Mouse (Mus musculus) midbrain, embryonic 13.5 days (tissue): ENCODE measurements around the gene Gm10337. TPM values are rescaled to one million over a fixed set of nuclear protein-coding genes. Genes with fewer than 3 reads are reported as not detected.

ENCODE experiments used
- ATAC-seq: fragments of 200-750 bp; cut with Nextera tagmentation; 2 replicates; pipeline ENCODE4 v1.8.0; 2017; ENCODE audit warnings: mild to moderate bottlenecking, moderate TSS enrichment, moderate library complexity
- H3K27ac ChIP-seq: fragments of 300-500 bp; sonication (generic); 2 replicates; pipeline ENCODE4 v1.5.1; 2015; ENCODE audit warnings: inconsistent platforms, mild to moderate bottlenecking, moderate library complexity
- H3K27me3 ChIP-seq: fragments of 300-500 bp; sonication (generic); 2 replicates; pipeline ENCODE4 v1.6.1; 2015; ENCODE audit warnings: mild to moderate bottlenecking, inconsistent platforms
- H3K36me3 ChIP-seq: fragments of 300-500 bp; sonication (generic); 2 replicates; pipeline ENCODE4 v1.6.1; 2015; ENCODE audit warnings: mild to moderate bottlenecking, inconsistent platforms
- H3K4me1 ChIP-seq: fragments of 300-500 bp; sonication (generic); replicated peaks from 2 replicates; pipeline ENCODE4 v1.6.1; 2015; ENCODE audit warnings: inconsistent platforms
- H3K4me2 ChIP-seq: fragments of 300-500 bp; sonication (generic); replicated peaks from 2 replicates; pipeline ENCODE4 v1.6.1; 2015; ENCODE audit warnings: moderate library complexity, mild to moderate bottlenecking, inconsistent platforms
- H3K4me3 ChIP-seq: fragments of 300-500 bp; sonication (generic); replicated peaks from 2 replicates; pipeline ENCODE4 v1.5.1; 2015; ENCODE audit warnings: mild to moderate bottlenecking, inconsistent platforms
- H3K9ac ChIP-seq: fragments of 300-500 bp; sonication (generic); replicated peaks from 2 replicates; pipeline ENCODE4 v1.6.1; 2015; ENCODE audit warnings: mild to moderate bottlenecking, inconsistent platforms
- H3K9me3 ChIP-seq: fragments of 300-500 bp; sonication (generic); 2 replicates; pipeline ENCODE4 v1.6.1; 2016; ENCODE audit warnings: mild to moderate bottlenecking, inconsistent platforms
- WGBS: fragments of 180-500 bp; shearing (Covaris S2); methylation state at CpG from one replicate; pipeline ENCODE4 v1.1.7; 2015; 5-methylcytosine and 5-hydroxymethylcytosine counted together
- polyA plus RNA-seq: library from polyadenylated mRNA; unstranded; fragments of >200 nt; fragmentation: Nextera tagmentation; extraction: Ambion mirVana; gene quantifications from 2 replicates; pipeline ENCODE4 v1.2.1, GENCODE M21; 2015

The Gm10337 gene
- polyA plus RNA-seq, 1 experiment from 2014 or later = 4.5 TPM

DNA sequence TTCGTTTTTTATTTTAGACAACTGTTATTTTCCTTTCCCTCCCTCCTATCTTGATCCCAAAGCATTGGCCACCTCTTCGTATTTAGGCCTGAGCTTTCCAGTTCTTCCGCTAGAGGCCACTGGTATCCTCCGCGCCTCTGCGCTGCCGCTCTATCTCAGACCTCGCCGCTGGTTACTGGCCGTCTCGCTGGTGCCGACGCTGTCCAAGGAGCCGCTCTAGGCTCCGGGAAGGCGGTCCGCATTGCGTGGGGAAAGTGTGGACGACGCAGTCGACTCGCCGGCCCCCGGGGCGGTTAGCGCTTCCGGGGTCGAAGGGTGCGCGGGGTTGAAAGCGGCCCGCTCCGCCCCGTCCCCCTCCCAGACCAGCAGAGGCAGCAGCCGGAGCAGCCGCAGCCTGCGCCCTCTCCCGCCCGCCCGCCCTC, 33.3 kb upstream of the Gm10337 start, which contains the start of gene Pcbp2:
TSS of gene Pcbp2 (plus strand) at position 357 of the 422 bp plus-strand sequence.
- H3K36me3 ChIP-seq = peaks cover 16% of the 10 kb centered on the region
- no peaks in the 10 kb centered on the region for H3K27me3 ChIP-seq
- peak; percentile 100 for ATAC-seq
- peaks cover 21% of the 10 kb centered on the region for H3K4me1 ChIP-seq
- H3K27ac ChIP-seq = peak within 1 kb of the TSS; percentile 97
- H3K4me2 ChIP-seq = peak within 1 kb of the TSS; percentile 71
- peak within 1 kb of the TSS; percentile 85 for H3K4me3 ChIP-seq
- WGBS = under 1% methylated on average over 29 of the region's 40 CpGs
- H3K9ac ChIP-seq = peak within 1 kb of the TSS; percentile 92
- no peaks in the 10 kb centered on the region for H3K9me3 ChIP-seq

DNA sequence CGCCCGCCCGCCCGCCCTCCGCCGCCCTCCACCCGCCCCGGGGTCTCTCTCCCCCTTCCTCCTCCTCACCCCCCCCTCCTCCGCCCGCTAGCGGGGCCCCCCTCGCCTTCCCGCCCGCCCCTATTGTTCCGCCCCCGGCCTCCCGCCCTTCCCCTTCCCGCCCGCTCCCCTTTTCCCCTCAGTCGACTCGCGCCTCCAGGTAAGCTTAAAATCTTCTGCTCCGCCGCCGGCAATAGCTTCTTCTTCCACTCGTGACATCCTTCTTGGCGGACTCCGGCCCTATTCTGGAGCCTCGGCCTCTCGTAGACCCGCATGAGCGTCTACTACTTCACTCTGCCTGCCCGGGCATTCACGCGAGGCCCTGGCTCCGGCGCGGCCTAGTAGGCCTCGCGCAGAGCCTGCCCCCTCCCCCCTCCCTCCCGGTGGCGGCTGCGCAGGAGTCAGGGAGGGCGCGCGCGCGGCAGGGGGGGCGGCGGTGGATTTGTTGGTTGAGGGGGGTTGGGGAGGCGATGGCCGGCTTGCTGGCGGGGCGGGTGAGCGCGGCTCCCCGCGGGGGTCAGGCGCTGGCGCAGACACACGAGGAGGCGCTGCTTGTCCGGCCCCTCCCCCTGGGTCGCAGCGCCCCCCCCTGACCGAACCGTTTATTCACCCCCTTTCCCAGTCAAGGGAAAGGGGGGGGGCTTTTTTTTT, 32.8 kb upstream of the Gm10337 start:
- under 1% methylated on average over 36 of the region's 67 CpGs for WGBS

DNA sequence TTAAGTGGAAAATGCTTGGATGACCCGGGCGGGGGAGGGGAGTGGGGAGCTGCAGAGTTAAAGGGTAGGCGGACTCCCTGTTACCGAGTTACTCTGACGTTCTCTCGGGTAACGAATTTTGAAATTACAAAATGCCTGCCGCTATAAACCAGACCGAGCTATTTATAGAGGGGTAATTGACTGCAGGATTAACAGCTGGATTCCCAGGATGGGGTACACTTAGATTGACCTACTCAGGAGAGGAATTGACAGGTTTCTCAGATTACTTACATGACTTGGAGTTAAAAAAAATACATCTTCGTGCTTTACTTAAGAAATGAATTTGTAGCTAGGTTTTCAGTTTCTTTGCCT, 32.3 kb upstream of the Gm10337 start:
- Histone ChIP-seq H3K36me3 (peaks cover 27% of the 10 kb centered on the region), H3K4me3 (peak overlapping the region; percentile 85), H3K4me1 (peaks cover 21% of the 10 kb centered on the region), H3K9me3 (no peaks in the 10 kb centered on the region), H3K4me2 (peak overlapping the region; percentile 71), H3K27me3 (no peaks in the 10 kb centered on the region), H3K27ac (peak overlapping the region; percentile 97), H3K9ac (peak overlapping the region; percentile 92)
- ATAC-seq = no peak
- WGBS = under 1% methylated on average over 10 of the region's 10 CpGs

More for the DNA sequence above, 32.8 kb upstream of the Gm10337 start:
- peaks cover 21% of the 10 kb centered on the region for H3K4me1 ChIP-seq
- peak overlapping the region; percentile 85 for H3K4me3 ChIP-seq
- peak; percentile 71 for ATAC-seq
- H3K27me3 ChIP-seq = no peaks in the 10 kb centered on the region
- H3K36me3 ChIP-seq = peaks cover 22% of the 10 kb centered on the region
- H3K9me3 ChIP-seq = no peaks in the 10 kb centered on the region
- peak overlapping the region; percentile 71 for H3K4me2 ChIP-seq
- H3K27ac ChIP-seq = peak overlapping the region; percentile 97
- H3K9ac ChIP-seq = peak overlapping the region; percentile 92

DNA sequence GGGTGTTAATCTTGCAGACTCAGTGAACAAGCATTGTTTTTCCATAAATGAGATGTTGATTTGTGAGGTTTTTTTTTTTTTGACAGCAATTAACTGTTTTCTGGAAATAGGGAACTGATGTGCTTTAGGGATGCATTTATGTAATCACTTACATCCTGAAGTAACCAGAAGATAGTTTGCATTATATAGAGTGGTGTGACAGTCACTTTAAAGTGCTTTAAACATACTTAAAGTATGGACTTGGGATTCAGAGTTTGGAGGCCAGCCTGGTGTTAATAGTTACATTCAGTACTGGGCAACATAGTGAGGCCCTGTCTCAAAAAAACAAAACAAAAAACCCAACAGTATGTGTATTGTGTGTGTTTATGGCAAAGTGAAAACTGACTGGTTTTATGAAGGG, 31.8 kb upstream of the Gm10337 start:
- peak overlapping the region; percentile 92 for H3K9ac ChIP-seq
- peaks cover 30% of the 10 kb centered on the region for H3K36me3 ChIP-seq
- peak overlapping the region; percentile 71 for H3K4me2 ChIP-seq
- no peaks in the 10 kb centered on the region for H3K9me3 ChIP-seq
- peaks cover 21% of the 10 kb centered on the region for H3K4me1 ChIP-seq
- ATAC-seq = no peak
- H3K27me3 ChIP-seq = no peaks in the 10 kb centered on the region
- H3K4me3 ChIP-seq = peak overlapping the region; percentile 85
- H3K27ac ChIP-seq = no peak overlapping the region

DNA sequence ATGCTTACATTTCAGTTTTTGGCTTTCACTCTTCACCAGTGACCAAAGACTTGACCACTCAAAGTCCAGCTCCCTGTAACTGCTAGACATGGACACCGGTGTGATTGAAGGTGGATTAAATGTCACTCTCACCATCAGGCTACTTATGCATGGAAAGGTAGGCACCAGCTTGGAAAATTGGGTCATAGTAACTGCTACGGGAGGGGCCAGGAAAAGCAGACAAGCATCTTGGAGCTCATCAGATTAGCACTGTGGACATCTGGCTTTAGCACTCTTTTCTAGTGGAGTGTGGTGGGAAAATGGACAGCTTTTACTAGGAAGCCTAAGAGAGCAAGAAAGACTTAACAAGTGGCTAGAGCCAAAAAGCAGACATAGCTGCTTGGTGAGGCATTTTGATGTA, 30.3 kb upstream of the Gm10337 start:
- Histone ChIP-seq H3K4me1 (peaks cover 21% of the 10 kb centered on the region), H3K4me2 (peak overlapping the region; percentile 17; the same call in 1 of the 2 replicates), H3K36me3 (peaks cover 44% of the 10 kb centered on the region), H3K27ac (no peak overlapping the region), H3K9me3 (no peaks in the 10 kb centered on the region), H3K27me3 (no peaks in the 10 kb centered on the region), H3K4me3 (no peak overlapping the region), H3K9ac (no peak overlapping the region)
- no peak for ATAC-seq
- WGBS = 58% methylated on average over 2 of the region's 2 CpGs

DNA sequence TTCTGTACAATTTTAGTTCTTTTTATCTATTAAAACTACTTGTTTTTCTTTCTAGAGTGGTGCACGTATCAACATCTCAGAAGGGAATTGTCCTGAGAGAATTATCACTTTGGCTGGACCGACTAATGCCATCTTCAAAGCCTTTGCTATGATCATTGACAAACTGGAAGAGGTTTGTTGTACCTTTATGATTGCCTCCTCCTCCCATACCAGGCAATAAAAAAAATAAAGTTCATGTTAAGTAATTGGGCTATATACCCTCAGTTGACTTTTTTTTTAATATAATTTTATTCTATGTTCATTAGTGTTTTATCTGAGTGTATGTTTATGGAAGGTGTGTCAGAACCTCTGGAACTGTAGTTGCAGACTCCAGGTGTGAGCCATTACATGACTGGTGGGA, 29.0 kb upstream of the Gm10337 start:
- Histone ChIP-seq H3K36me3 (peaks cover 53% of the 10 kb centered on the region), H3K27me3 (no peaks in the 10 kb centered on the region)
- 91% methylated on average over 2 of the region's 2 CpGs for WGBS

DNA sequence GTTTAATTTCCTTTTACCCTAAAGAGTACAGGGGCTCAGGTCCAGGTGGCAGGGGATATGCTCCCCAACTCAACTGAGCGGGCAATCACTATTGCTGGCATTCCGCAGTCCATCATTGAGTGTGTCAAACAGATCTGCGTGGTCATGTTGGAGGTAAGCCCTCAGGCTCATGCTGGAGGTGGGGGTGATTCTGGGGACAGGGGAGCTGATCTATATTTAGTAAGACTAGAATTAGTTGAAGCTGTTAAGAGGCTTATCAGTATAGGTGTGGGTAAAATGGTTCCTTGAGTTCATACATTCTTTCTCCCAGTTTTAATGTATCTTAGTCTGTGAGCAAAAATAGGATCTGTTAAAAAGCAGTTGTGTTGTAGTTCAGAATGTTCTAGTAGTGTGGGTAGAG, 20.4 kb upstream of the Gm10337 start:
- H3K9ac ChIP-seq = no peak overlapping the region
- no peaks in the 10 kb centered on the region for H3K27me3 ChIP-seq
- no peak overlapping the region for H3K4me2 ChIP-seq
- H3K4me3 ChIP-seq = no peak overlapping the region
- no peak overlapping the region for H3K27ac ChIP-seq
- H3K9me3 ChIP-seq = no peaks in the 10 kb centered on the region
- no peak for ATAC-seq
- H3K36me3 ChIP-seq = peaks cover 79% of the 10 kb centered on the region
- no peaks in the 10 kb centered on the region for H3K4me1 ChIP-seq
- 87% methylated on average over 3 of the region's 3 CpGs for WGBS

More for the DNA sequence above, 29.0 kb upstream of the Gm10337 start:
- ATAC-seq = no peak
- Histone ChIP-seq H3K9me3 (no peaks in the 10 kb centered on the region), H3K27ac (no peak overlapping the region), H3K4me1 (peaks cover 21% of the 10 kb centered on the region), H3K9ac (no peak overlapping the region), H3K4me2 (no peak overlapping the region), H3K4me3 (no peak overlapping the region)

DNA sequence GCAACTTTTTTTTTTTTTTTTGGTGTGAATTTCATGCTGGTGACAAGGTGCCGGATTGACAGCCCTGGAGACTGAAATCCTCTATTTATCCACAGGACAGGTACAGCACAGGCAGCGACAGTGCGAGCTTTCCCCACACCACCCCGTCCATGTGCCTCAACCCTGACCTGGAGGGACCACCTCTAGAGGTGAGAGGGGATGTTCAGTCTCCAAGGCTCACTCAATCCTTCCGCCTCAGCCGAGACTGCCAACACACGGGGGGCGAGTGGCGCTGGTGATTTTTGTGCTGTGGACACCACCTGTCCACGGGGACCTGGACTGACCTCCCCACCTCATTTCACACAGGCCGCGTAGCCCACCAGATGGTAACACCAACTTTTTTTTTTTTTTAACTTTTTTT, 17.7 kb upstream of the Gm10337 start:
- 94% methylated on average over 12 of the region's 12 CpGs for WGBS

DNA sequence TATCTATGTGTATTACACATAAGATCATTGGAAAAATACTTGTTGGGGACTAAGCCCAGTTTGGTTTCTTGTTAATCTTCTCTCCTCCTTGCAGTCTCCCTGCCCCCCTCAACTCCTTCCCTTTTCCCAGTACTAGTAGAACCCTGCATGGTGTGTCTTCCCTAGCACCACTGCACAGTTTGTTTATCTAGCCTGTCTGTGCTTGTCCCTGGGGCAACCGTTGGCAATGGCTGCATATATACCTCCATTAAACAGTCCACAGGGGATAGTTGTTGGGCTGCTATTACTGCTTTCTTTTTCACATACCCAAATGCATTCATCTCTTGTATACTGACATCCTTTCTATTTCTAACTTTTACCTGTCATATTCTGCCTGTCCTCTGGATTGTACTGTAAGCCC, 15.9 kb upstream of the Gm10337 start:
- no peaks in the 10 kb centered on the region for H3K27me3 ChIP-seq
- no peaks in the 10 kb centered on the region for H3K4me1 ChIP-seq
- ATAC-seq = no peak
- H3K36me3 ChIP-seq = peaks cover 76% of the 10 kb centered on the region
- no peaks in the 10 kb centered on the region for H3K9me3 ChIP-seq
- H3K27ac ChIP-seq = no peak overlapping the region
- WGBS = 94% methylated on average over 1 of the region's 1 CpGs
- H3K9ac ChIP-seq = no peak overlapping the region
- H3K4me2 ChIP-seq = no peak overlapping the region
- H3K4me3 ChIP-seq = no peak overlapping the region

More for the DNA sequence above, 17.7 kb upstream of the Gm10337 start:
- H3K27me3 ChIP-seq = no peaks in the 10 kb centered on the region
- H3K9ac ChIP-seq = no peak overlapping the region
- no peak overlapping the region for H3K4me3 ChIP-seq
- H3K27ac ChIP-seq = no peak overlapping the region
- no peak for ATAC-seq
- no peaks in the 10 kb centered on the region for H3K9me3 ChIP-seq
- H3K36me3 ChIP-seq = peaks cover 81% of the 10 kb centered on the region
- H3K4me2 ChIP-seq = no peak overlapping the region
- H3K4me1 ChIP-seq = no peaks in the 10 kb centered on the region

DNA sequence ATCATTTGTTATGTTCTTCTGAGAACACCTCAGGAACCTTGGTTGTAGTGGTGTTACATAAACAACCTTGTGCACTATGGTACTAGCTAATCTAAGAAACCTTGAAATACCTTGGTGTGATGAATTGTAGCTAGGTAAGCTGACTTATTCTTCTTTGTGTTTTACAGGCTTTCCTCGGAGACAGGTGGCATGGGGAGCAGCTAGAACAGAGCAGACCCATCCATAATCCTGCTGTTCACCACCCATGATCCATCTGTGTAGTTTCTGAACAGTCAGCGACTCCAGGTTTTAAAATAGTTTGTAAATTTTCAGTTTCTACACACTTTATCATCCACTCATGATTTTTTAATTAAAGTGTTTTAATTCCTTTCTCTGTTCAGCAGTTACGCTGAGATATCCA, 5.2 kb upstream of the Gm10337 start:
- H3K27me3 ChIP-seq = no peaks in the 10 kb centered on the region
- WGBS = 90% methylated on average over 3 of the region's 3 CpGs
- H3K9me3 ChIP-seq = no peaks in the 10 kb centered on the region
- H3K4me3 ChIP-seq = no peak overlapping the region
- no peak overlapping the region for H3K9ac ChIP-seq
- H3K27ac ChIP-seq = no peak overlapping the region
- no peak overlapping the region for H3K4me2 ChIP-seq
- no peaks in the 10 kb centered on the region for H3K4me1 ChIP-seq
- H3K36me3 ChIP-seq = peaks cover 93% of the 10 kb centered on the region
- ATAC-seq = no peak

DNA sequence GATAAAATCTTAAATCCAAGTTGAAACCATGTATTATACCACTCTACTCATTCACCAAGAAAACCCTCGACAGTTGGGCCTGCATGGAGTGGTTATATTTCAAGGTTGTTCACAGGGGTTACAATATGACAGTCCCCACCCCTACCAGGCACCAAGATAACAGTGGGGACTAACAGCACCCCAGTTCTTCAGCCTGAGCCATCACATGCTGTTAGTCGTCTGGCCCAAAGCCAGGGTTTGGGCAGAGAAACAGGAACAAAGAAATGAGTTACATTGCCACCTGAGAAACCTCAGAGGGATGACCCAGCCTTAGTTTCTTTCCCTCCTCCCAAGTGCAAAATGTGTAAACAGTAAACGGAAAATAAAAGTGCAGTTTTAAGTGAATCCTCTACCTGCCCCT, 4.2 kb upstream of the Gm10337 start:
- no peak overlapping the region for H3K4me2 ChIP-seq
- 83% methylated on average over 3 of the region's 3 CpGs for WGBS
- peaks cover 93% of the 10 kb centered on the region for H3K36me3 ChIP-seq
- H3K27ac ChIP-seq = no peak overlapping the region
- no peaks in the 10 kb centered on the region for H3K27me3 ChIP-seq
- H3K4me3 ChIP-seq = no peak overlapping the region
- ATAC-seq = no peak
- no peaks in the 10 kb centered on the region for H3K9me3 ChIP-seq
- H3K9ac ChIP-seq = no peak overlapping the region
- H3K4me1 ChIP-seq = no peaks in the 10 kb centered on the region

DNA sequence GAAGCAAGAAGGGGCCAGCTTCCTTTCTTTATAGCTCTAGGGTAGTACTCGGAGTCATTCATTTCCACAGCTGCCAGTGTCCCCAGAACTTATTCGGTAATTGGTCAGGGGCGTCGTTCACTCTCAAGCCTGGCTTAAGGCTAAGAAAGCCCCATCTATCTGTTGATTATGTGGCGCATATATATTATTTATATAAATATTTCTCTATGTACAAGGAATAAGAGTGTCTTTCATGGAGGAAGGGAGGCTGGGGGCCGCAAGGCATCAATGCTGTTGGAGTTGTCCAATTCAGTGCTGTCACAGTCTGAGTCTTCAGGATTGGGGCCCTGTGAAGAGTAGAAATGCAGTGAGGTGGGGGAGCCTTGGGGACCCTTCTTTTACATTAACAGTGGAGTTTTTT, 3.7 kb upstream of the Gm10337 start:
- WGBS = 93% methylated on average over 6 of the region's 6 CpGs

DNA sequence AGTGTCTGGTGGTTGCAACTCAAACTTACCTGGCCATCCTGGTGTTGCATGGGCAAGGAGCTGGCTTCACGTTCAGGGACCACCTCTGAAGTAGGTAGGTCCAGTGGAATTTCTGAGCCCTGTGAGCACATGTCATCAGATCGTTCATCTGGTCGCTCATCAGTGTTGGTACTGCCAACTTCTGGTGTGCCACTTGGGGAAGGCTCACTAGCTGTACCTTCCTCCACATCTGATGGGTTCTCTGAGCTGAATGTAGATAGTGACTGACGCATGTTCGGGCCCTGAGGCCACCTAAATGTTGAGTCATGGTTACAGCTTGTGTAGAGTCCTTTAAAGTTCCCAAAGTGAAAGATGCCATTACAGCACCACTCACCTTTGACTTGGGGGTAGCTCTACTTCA, 3.0 kb upstream of the Gm10337 start:
- no peak overlapping the region for H3K4me2 ChIP-seq
- H3K27ac ChIP-seq = no peak overlapping the region
- no peaks in the 10 kb centered on the region for H3K9me3 ChIP-seq
- ATAC-seq = no peak
- peaks cover 94% of the 10 kb centered on the region for H3K36me3 ChIP-seq
- no peaks in the 10 kb centered on the region for H3K4me1 ChIP-seq
- WGBS = 96% methylated on average over 5 of the region's 5 CpGs
- no peak overlapping the region for H3K9ac ChIP-seq
- H3K27me3 ChIP-seq = no peaks in the 10 kb centered on the region
- no peak overlapping the region for H3K4me3 ChIP-seq

More for the DNA sequence above, 3.7 kb upstream of the Gm10337 start:
- ATAC-seq = no peak
- Histone ChIP-seq H3K27ac (no peak overlapping the region), H3K9ac (no peak overlapping the region), H3K4me1 (no peaks in the 10 kb centered on the region), H3K4me2 (no peak overlapping the region), H3K36me3 (peaks cover 94% of the 10 kb centered on the region), H3K27me3 (no peaks in the 10 kb centered on the region), H3K4me3 (no peak overlapping the region), H3K9me3 (no peaks in the 10 kb centered on the region)
